Mouse (Mus musculus): Measurements from ENCODE around the gene Tubg1.

The Tubg1 gene

GRCm38 (mm10) chr11:101164677-101165580 is 45.2 kb downstream of the Tubg1 start:
- peak; percentile 29 for DNase-seq (ENCODE audit: low read depth, low spot score)

- no peak for DNase-seq (ENCODE audit: low read depth, low spot score)
Observed at GRCm38 (mm10) chr11:101166357-101166756, 46.6 kb downstream of the Tubg1 start.

- no peak for DNase-seq (ENCODE audit: low read depth, low spot score)
Observed at GRCm38 (mm10) chr11:101167211-101167962, 47.6 kb downstream of the Tubg1 start.

GRCm38 (mm10) chr11:101167963-101168300 is 48.2 kb downstream of the Tubg1 start:
- DNase-seq (ENCODE audit: low read depth, low spot score), result no peak

GRCm38 (mm10) chr11:101168301-101168980 is 48.7 kb downstream of the Tubg1 start:
- no peak for DNase-seq (ENCODE audit: low read depth, low spot score)

- no peak for DNase-seq (ENCODE audit: low read depth, low spot score)
Observed at GRCm38 (mm10) chr11:101169301-101170107, 49.8 kb downstream of the Tubg1 start.

- DNase-seq (ENCODE audit: low read depth, low spot score), result no peak
Observed at GRCm38 (mm10) chr11:101170354-101170810, 50.6 kb downstream of the Tubg1 start, which contains the start of gene Cntnap1. Gene Cntnap1 (plus strand): TSS chr11:101170523.

- DNase-seq (ENCODE audit: low read depth, low spot score), result peak; percentile 88
Observed at GRCm38 (mm10) chr11:101170811-101171610, 51.3 kb downstream of the Tubg1 start, which contains the start of gene Plekhh3. Gene Plekhh3 (minus strand): TSS chr11:101171351.

- peak; percentile 59 for DNase-seq (ENCODE audit: low read depth, low spot score)
Observed at GRCm38 (mm10) chr11:101171721-101172433, 52.1 kb downstream of the Tubg1 start.

GRCm38 (mm10) chr11:101172434-101172815 is 52.7 kb downstream of the Tubg1 start:
- peak; percentile 20 for DNase-seq (ENCODE audit: low read depth, low spot score)

- peak; percentile 61 for DNase-seq (ENCODE audit: low read depth, low spot score)
Observed at GRCm38 (mm10) chr11:101173112-101173511, 53.4 kb downstream of the Tubg1 start.

GRCm38 (mm10) chr11:101173631-101174388 is 54.1 kb downstream of the Tubg1 start:
- peak; percentile 89 for DNase-seq (ENCODE audit: low read depth, low spot score)

GRCm38 (mm10) chr11:101174389-101174745 is 54.6 kb downstream of the Tubg1 start:
- no peak for DNase-seq (ENCODE audit: low read depth, low spot score)

- DNase-seq (ENCODE audit: low read depth, low spot score), result no peak
Observed at GRCm38 (mm10) chr11:101174851-101175628, 55.3 kb downstream of the Tubg1 start, which contains the start of gene Ccr10. Gene Ccr10 (minus strand): TSS chr11:101175443.

- DNase-seq (ENCODE audit: low read depth, low spot score), result no peak
Observed at GRCm38 (mm10) chr11:101175636-101176116, 55.9 kb downstream of the Tubg1 start.
